Mouse (Mus musculus) intestine, embryonic 14.5 days (tissue): ENCODE data around the gene C4b. TPM values are rescaled to one million over a fixed set of nuclear protein-coding genes. Genes with fewer than 3 reads are reported as not detected.

ENCODE experiments used
- ATAC-seq: fragments of 200-750 bp; cut with Nextera tagmentation; replicated peaks from 2 replicates; pipeline ENCODE4 v1.8.0; 2017; ENCODE audit warnings: low read depth, moderate number of reproducible peaks, moderate TSS enrichment, moderate library complexity; ENCODE audit not compliant: low FRiP score, low TSS enrichment
- DNase-seq: peaks from one replicate; pipeline ENCODE4 v3.0.0-alpha.2; 2018; ENCODE audit warnings: low spot score
- H3K27ac ChIP-seq: fragments of 300-500 bp; sonication (generic); 2 replicates; pipeline ENCODE4 v1.5.1; 2014; ENCODE audit warnings: low read depth, mild to moderate bottlenecking, control low read depth
- H3K27me3 ChIP-seq: fragments of 300-500 bp; sonication (generic); replicated peaks from 2 replicates; pipeline ENCODE4 v1.6.1; 2014; ENCODE audit warnings: low read length, control low read depth; ENCODE audit not compliant: control insufficient read depth, insufficient read depth
- H3K36me3 ChIP-seq: fragments of 300-500 bp; sonication (generic); 2 replicates; pipeline ENCODE4 v1.6.1; 2014; ENCODE audit warnings: low read length, control low read depth; ENCODE audit not compliant: control insufficient read depth, insufficient read depth
- H3K4me1 ChIP-seq: fragments of 300-500 bp; sonication (generic); replicated peaks from 2 replicates; pipeline ENCODE4 v1.6.1; 2014; ENCODE audit warnings: low read length, control low read depth, mixed read lengths; ENCODE audit not compliant: control insufficient read depth, insufficient read depth
- H3K4me2 ChIP-seq: fragments of 300-500 bp; sonication (generic); 2 replicates; pipeline ENCODE4 v1.6.1; 2014; ENCODE audit warnings: low read length
- H3K4me3 ChIP-seq: fragments of 300-500 bp; sonication (generic); 2 replicates; pipeline ENCODE4 v1.5.1; 2014; ENCODE audit warnings: low read depth, low read length, control low read depth, mixed read lengths
- H3K9ac ChIP-seq: fragments of 300-500 bp; sonication (generic); 2 replicates; pipeline ENCODE4 v1.6.1; 2014; ENCODE audit warnings: mild to moderate bottlenecking, low read length
- H3K9me3 ChIP-seq: fragments of 300-500 bp; sonication (generic); 2 replicates; pipeline ENCODE4 v1.6.1; 2016; ENCODE audit warnings: low read length, control low read depth; ENCODE audit not compliant: control insufficient read depth
- WGBS: fragments of 180-500 bp; shearing (Covaris S2); extraction: QIAGEN DNeasy Blood & Tissue Kit; methylation state at CpG from one replicate; pipeline ENCODE4 v1.1.7; 2014; 5-methylcytosine and 5-hydroxymethylcytosine counted together
- microRNA-seq: library from miRNA; unstranded; fragments of <30 nt; microRNA quantifications from one replicate; pipeline ENCODE4, GENCODE M21; 2016
- polyA plus RNA-seq: library from polyadenylated mRNA; unstranded; fragments of >200 nt; fragmentation: Nextera tagmentation; extraction: Ambion mirVana; gene quantifications from 2 replicates; pipeline ENCODE4 v1.2.1, GENCODE M21; 2014

The C4b gene
- polyA plus RNA-seq, 1 experiment from 2014 or later = 0.23 TPM

GRCm38 (mm10) chr17:34680621-34681020 is 63.1 kb downstream of the C4b start:
- H3K36me3 ChIP-seq = no peaks in the 10 kb centered on the region
- ATAC-seq = no peak
- H3K27me3 ChIP-seq = peaks cover 3% of the 10 kb centered on the region
- DNase-seq = no peak
- H3K4me2 ChIP-seq = no peak overlapping the region
- H3K4me3 ChIP-seq = no peak overlapping the region
- H3K4me1 ChIP-seq = peaks cover 41% of the 10 kb centered on the region
- 73% methylated on average over 4 of the region's 4 CpGs for WGBS
- no peaks in the 10 kb centered on the region for H3K9me3 ChIP-seq
- no peak overlapping the region; the same call in 1 of the 2 replicates for H3K27ac ChIP-seq
- H3K9ac ChIP-seq = no peak overlapping the region

GRCm38 (mm10) chr17:34680191-34680590 is 63.5 kb downstream of the C4b start:
- H3K36me3 ChIP-seq = no peaks in the 10 kb centered on the region
- ATAC-seq = no peak
- WGBS = 76% methylated on average over 26 of the region's 26 CpGs

More at GRCm38 (mm10) chr17:34680191-34680590, 63.5 kb downstream of the C4b start:
- H3K9ac ChIP-seq = no peak overlapping the region
- H3K27me3 ChIP-seq = peaks cover 3% of the 10 kb centered on the region
- peaks cover 41% of the 10 kb centered on the region for H3K4me1 ChIP-seq
- H3K9me3 ChIP-seq = no peaks in the 10 kb centered on the region
- no peak for DNase-seq
- H3K4me2 ChIP-seq = no peak overlapping the region
- H3K4me3 ChIP-seq = no peak overlapping the region
- no peak overlapping the region for H3K27ac ChIP-seq

Small RNA genes lying within 50 kb of the gene (microRNA-seq; reads per million reads assigned to microRNA genes)
- not detected for gene Gm27471

Other genes starting within 250 kb of the C4b start
- gene Btnl6, start 226.5 kb downstream of the C4b start, polyA plus RNA-seq = 0.14 and 0.22 TPM in 2 replicates
- gene Notch4, start 179.6 kb downstream of the C4b start, polyA plus RNA-seq = 5.2 and 7.4 TPM in 2 replicates
- 10.3 and 12.6 TPM in 2 replicates for gene Gpsm3, start 154.1 kb downstream of the C4b start, polyA plus RNA-seq
- 12.0 and 13.7 TPM in 2 replicates for gene Pbx2, start 152.6 kb downstream of the C4b start, polyA plus RNA-seq
- 2.3 and 2.9 TPM in 2 replicates for gene Ager, start 146.0 kb downstream of the C4b start, polyA plus RNA-seq
- 109 and 110 TPM in 2 replicates for gene Rnf5, start 140.2 kb downstream of the C4b start, polyA plus RNA-seq
- gene Agpat1, start 139.6 kb downstream of the C4b start, polyA plus RNA-seq = 59.7 and 62.3 TPM in 2 replicates
- gene Egfl8, start 127.9 kb downstream of the C4b start, polyA plus RNA-seq = 2.4 and 2.8 TPM in 2 replicates
- 34.8 and 35.1 TPM in 2 replicates for gene Ppt2, start 115.4 kb downstream of the C4b start, polyA plus RNA-seq
- 0.46 and 0.53 TPM in 2 replicates for gene Prrt1, start 114.3 kb downstream of the C4b start, polyA plus RNA-seq
- gene Fkbpl, start 99.1 kb downstream of the C4b start, polyA plus RNA-seq = 10.8 and 13.0 TPM in 2 replicates
- gene Atf6b, start 96.7 kb downstream of the C4b start, polyA plus RNA-seq = 59.8 and 62.2 TPM in 2 replicates
- gene Tnxb, start 73.3 kb downstream of the C4b start, polyA plus RNA-seq = 2.2 and 2.7 TPM in 2 replicates
- not detected in 2 replicates for gene Cyp21a1, start 60.7 kb upstream of the C4b start, polyA plus RNA-seq
- gene Stk19, start 93.1 kb upstream of the C4b start, polyA plus RNA-seq = 22.0 and 25.8 TPM in 2 replicates
- gene Dxo, start 93.1 kb upstream of the C4b start, polyA plus RNA-seq = 58.2 and 63.4 TPM in 2 replicates
- 42.0 and 45.9 TPM in 2 replicates for gene Skiv2l, start 106.3 kb upstream of the C4b start, polyA plus RNA-seq
- 121 and 123 TPM in 2 replicates for gene Nelfe, start 106.5 kb upstream of the C4b start, polyA plus RNA-seq
- gene Cfb, start 118.6 kb upstream of the C4b start, polyA plus RNA-seq = 19.4 and 24.2 TPM in 2 replicates
- gene Zbtb12, start 135.6 kb upstream of the C4b start, polyA plus RNA-seq = 1.4 and 1.6 TPM in 2 replicates
- gene Gm20547, start 138.2 kb upstream of the C4b start, polyA plus RNA-seq = not detected in 2 replicates
- gene C2, start 154.4 kb upstream of the C4b start, polyA plus RNA-seq = 6.8 and 7.5 TPM in 2 replicates
- 73.4 and 75.2 TPM in 2 replicates for gene Ehmt2, start 154.6 kb upstream of the C4b start, polyA plus RNA-seq
- gene Slc44a4, start 170.6 kb upstream of the C4b start, polyA plus RNA-seq = 25.4 and 28.4 TPM in 2 replicates
- 40.1 and 42.8 TPM in 2 replicates for gene Neu1, start 187.4 kb upstream of the C4b start, polyA plus RNA-seq
- gene Hspa1b, start 215.4 kb upstream of the C4b start, polyA plus RNA-seq = 0.24 and 0.46 TPM in 2 replicates
- not detected in 2 replicates for gene Gm20481, start 226.0 kb upstream of the C4b start, polyA plus RNA-seq
- gene Hspa1a, start 228.3 kb upstream of the C4b start, polyA plus RNA-seq = 3.5 and 4.5 TPM in 2 replicates
- gene Hspa1l, start 228.8 kb upstream of the C4b start, polyA plus RNA-seq = 0.53 and 1.2 TPM in 2 replicates
- gene Lsm2, start 238.0 kb upstream of the C4b start, polyA plus RNA-seq = 216 and 228 TPM in 2 replicates